Mouse (Mus musculus) MEL (cell line): ENCODE data around the gene Defb25. TPM values are rescaled to one million over a fixed set of nuclear protein-coding genes. Genes with fewer than 3 reads are reported as not detected.
A peak's percentile ranks its signal among the peaks of the same experiment; 100 is the strongest.

Source experiments
- DNase-seq: peaks from one replicate; pipeline ENCODE4 v3.0.0; 2011; ENCODE audit warnings: low read depth, low spot score
- H3K27ac ChIP-seq: 2 replicates; pipeline ENCODE4 v1.5.1; 2012; ENCODE audit warnings: low read depth, mild to moderate bottlenecking, control low read depth, low read length, moderate library complexity; ENCODE audit not compliant: control insufficient read depth
- H3K27me3 ChIP-seq, 2 experiments: fragments of 150-350 bp in 1 of 2; sonication (generic) in 1 of 2; 2 replicates each; pipeline ENCODE4 v1.6.1; 2012; ENCODE audit warnings: low read length in 2 of 2, mild to moderate bottlenecking in 2 of 2, improper control_type of control experiment in 1 of 2, moderate library complexity in 1 of 2; ENCODE audit not compliant: insufficient read depth in 2 of 2, control insufficient read depth in 1 of 2
- H3K36me3 ChIP-seq, 2 experiments: 2 replicates each; pipeline ENCODE4 v1.6.1; 2012 to 2014; ENCODE audit warnings: low read length in 2 of 2, improper control_type of control experiment in 1 of 2, inconsistent platforms in 1 of 2, mild to moderate bottlenecking in 1 of 2; ENCODE audit not compliant: insufficient read depth in 2 of 2, control insufficient read depth in 1 of 2
- H3K4me1 ChIP-seq, 2 experiments: fragments of 150-350 bp in 1 of 2; sonication (generic) in 1 of 2; 2 replicates each; pipeline ENCODE4 v1.6.1; 2012; ENCODE audit warnings: low read length in 2 of 2, improper control_type of control experiment in 1 of 2, mild to moderate bottlenecking in 1 of 2; ENCODE audit not compliant: insufficient read depth in 2 of 2, control insufficient read depth in 1 of 2
- H3K4me3 ChIP-seq, 2 experiments: fragments of 150-350 bp in 1 of 2; sonication (generic) in 1 of 2; 2 replicates each; pipeline ENCODE4 v1.5.1; 2012; ENCODE audit warnings: low read depth in 2 of 2, low read length in 2 of 2, mild to moderate bottlenecking in 2 of 2, moderate library complexity in 2 of 2, control low read depth in 1 of 2, improper control_type of control experiment in 1 of 2; ENCODE audit not compliant: control insufficient read depth in 1 of 2, insufficient read depth in 1 of 2
- H3K79me2 ChIP-seq: 2 replicates; pipeline ENCODE4 v1.6.1; 2012; ENCODE audit warnings: mild to moderate bottlenecking, low read length, moderate library complexity; ENCODE audit not compliant: control insufficient read depth, poor library complexity, insufficient read depth
- H3K9ac ChIP-seq: 2 replicates; pipeline ENCODE4 v1.6.1; 2012; ENCODE audit warnings: low read depth, mild to moderate bottlenecking, control low read depth, low read length, moderate library complexity; ENCODE audit not compliant: control insufficient read depth, poor library complexity, severe bottlenecking
- H3K9me3 ChIP-seq: fragments of 150-350 bp; sonication (generic); replicated peaks from 2 replicates; pipeline ENCODE4 v1.6.1; 2012; ENCODE audit warnings: mild to moderate bottlenecking, low read length, improper control_type of control experiment, moderate library complexity; ENCODE audit not compliant: insufficient read depth
- BHLHE40 ChIP-seq: IDR thresholded peaks from 2 replicates; pipeline ENCODE4 v1.6.1; 2012; ENCODE audit warnings: low read depth, mild to moderate bottlenecking, inconsistent platforms, low read length, improper control_type of control experiment, borderline replicate concordance
- CHD1 ChIP-seq: IDR thresholded peaks from 2 replicates; pipeline ENCODE4 v1.6.1; 2012; ENCODE audit warnings: low read depth, mild to moderate bottlenecking, inconsistent platforms, low read length, improper control_type of control experiment
- CHD2 ChIP-seq: IDR thresholded peaks from 2 replicates; pipeline ENCODE4 v1.6.1; 2011; ENCODE audit warnings: low read length, improper control_type of control experiment
- CTCF ChIP-seq, 3 experiments: IDR thresholded peaks in 2 of 3; conservative IDR thresholded peaks in 1 of 3; 2 replicates each; pipeline ENCODE4 v1.5.1; 2011 to 2012; ENCODE audit warnings: low read length in 3 of 3, low read depth in 2 of 3, mild to moderate bottlenecking in 2 of 3, improper control_type of control experiment in 1 of 3, inconsistent platforms in 1 of 3, mixed read lengths in 1 of 3, moderate library complexity in 1 of 3; ENCODE audit not compliant: control insufficient read depth in 1 of 3, insufficient read depth in 1 of 3, poor library complexity in 1 of 3, severe bottlenecking in 1 of 3
- E2F4 ChIP-seq: IDR thresholded peaks from 2 replicates; pipeline ENCODE4 v1.6.1; 2011; ENCODE audit warnings: low read depth, low read length, improper control_type of control experiment, borderline replicate concordance
- ELF1 ChIP-seq: IDR thresholded peaks from 2 replicates; pipeline ENCODE4 v1.6.1; 2014; ENCODE audit warnings: low read depth, mild to moderate bottlenecking, inconsistent platforms, low read length, improper control_type of control experiment, moderate library complexity
- EP300 ChIP-seq, 2 experiments: IDR thresholded peaks; 2 replicates each; pipeline ENCODE4 v1.6.1; 2011; ENCODE audit warnings: improper control_type of control experiment in 2 of 2, low read length in 2 of 2, low read depth in 1 of 2, mild to moderate bottlenecking in 1 of 2
- ETS1 ChIP-seq: IDR thresholded peaks from 2 replicates; pipeline ENCODE4 v1.6.1; 2012; ENCODE audit warnings: low read depth, mild to moderate bottlenecking, inconsistent platforms, low read length, improper control_type of control experiment, moderate library complexity
- GABPA ChIP-seq: IDR thresholded peaks from 2 replicates; pipeline ENCODE4 v1.6.1; 2012; ENCODE audit warnings: low read depth, mild to moderate bottlenecking, inconsistent platforms, low read length, improper control_type of control experiment, moderate library complexity
- GATA1 ChIP-seq: IDR thresholded peaks from 2 replicates; pipeline ENCODE4 v1.6.1; 2011; ENCODE audit warnings: low read depth, low read length, improper control_type of control experiment
- JUND ChIP-seq: IDR thresholded peaks from 2 replicates; pipeline ENCODE4 v1.6.1; 2011; ENCODE audit warnings: low read depth, mild to moderate bottlenecking, improper control_type of control experiment, low read length
- MAFK ChIP-seq: IDR thresholded peaks from 2 replicates; pipeline ENCODE4 v1.6.1; 2011; ENCODE audit warnings: low read depth, mild to moderate bottlenecking, low read length, improper control_type of control experiment, borderline replicate concordance
- MAX ChIP-seq: IDR thresholded peaks from 2 replicates; pipeline ENCODE4 v1.6.1; 2011; ENCODE audit warnings: low read length, improper control_type of control experiment
- MAZ ChIP-seq: IDR thresholded peaks from 2 replicates; pipeline ENCODE4 v1.6.1; 2012; ENCODE audit warnings: low read depth, mild to moderate bottlenecking, inconsistent platforms, low read length, improper control_type of control experiment
- MEF2A ChIP-seq: IDR thresholded peaks from 2 replicates; pipeline ENCODE4 v1.6.1; 2014; ENCODE audit warnings: low read depth, mild to moderate bottlenecking, inconsistent platforms, low read length, improper control_type of control experiment; ENCODE audit not compliant: poor library complexity, insufficient replicate concordance, severe bottlenecking; ENCODE audit errors: extremely low read depth
- MXI1 ChIP-seq: IDR thresholded peaks from 2 replicates; pipeline ENCODE4 v1.6.1; 2011; ENCODE audit warnings: mild to moderate bottlenecking, low read depth, low read length, improper control_type of control experiment
- MYB ChIP-seq: IDR thresholded peaks from 2 replicates; pipeline ENCODE4 v1.6.1; 2011; ENCODE audit warnings: mild to moderate bottlenecking, low read depth, low read length, improper control_type of control experiment
- MYC ChIP-seq: IDR thresholded peaks from 2 replicates; pipeline ENCODE4 v1.6.1; 2011; ENCODE audit warnings: low read depth, mild to moderate bottlenecking, low read length, improper control_type of control experiment, moderate library complexity
- NELFE ChIP-seq: IDR thresholded peaks from 2 replicates; pipeline ENCODE4 v1.6.1; 2011; ENCODE audit warnings: low read depth, low read length, improper control_type of control experiment
- NRF1 ChIP-seq: IDR thresholded peaks from 2 replicates; pipeline ENCODE4 v1.6.1; 2014; ENCODE audit warnings: low read depth, mild to moderate bottlenecking, inconsistent platforms, low read length, improper control_type of control experiment, moderate library complexity; ENCODE audit not compliant: poor library complexity, insufficient read depth, severe bottlenecking
- POLR2AphosphoS2 ChIP-seq: IDR thresholded peaks from 2 replicates; pipeline ENCODE4 v1.6.1; 2011; ENCODE audit warnings: low read length, improper control_type of control experiment
- POLR2AphosphoS5 ChIP-seq: IDR thresholded peaks from 2 replicates; pipeline ENCODE4 v1.6.1; 2012; ENCODE audit warnings: low read depth, borderline replicate concordance, mild to moderate bottlenecking, inconsistent platforms, low read length, moderate library complexity, mixed read lengths
- RAD21 ChIP-seq: IDR thresholded peaks from 2 replicates; pipeline ENCODE4 v1.6.1; 2011; ENCODE audit warnings: mild to moderate bottlenecking, low read depth, low read length, improper control_type of control experiment
- SIN3A ChIP-seq: IDR thresholded peaks from 2 replicates; pipeline ENCODE4 v1.6.1; 2012; ENCODE audit warnings: low read length, improper control_type of control experiment, inconsistent platforms
- SMC3 ChIP-seq: IDR thresholded peaks from 2 replicates; pipeline ENCODE4 v1.6.1; 2011; ENCODE audit warnings: low read depth, low read length, improper control_type of control experiment
- TAL1 ChIP-seq: IDR thresholded peaks from 2 replicates; pipeline ENCODE4 v1.6.1; 2012; ENCODE audit warnings: mild to moderate bottlenecking, inconsistent platforms, low read length, moderate library complexity, mixed read lengths
- TBP ChIP-seq: IDR thresholded peaks from 2 replicates; pipeline ENCODE4 v1.8.0; 2011; ENCODE audit warnings: low read depth, low read length, improper control_type of control experiment
- TCF12 ChIP-seq: IDR thresholded peaks from 2 replicates; pipeline ENCODE4 v1.6.1; 2014; ENCODE audit warnings: low read depth, mild to moderate bottlenecking, inconsistent platforms, low read length, improper control_type of control experiment, moderate library complexity
- UBTF ChIP-seq: IDR thresholded peaks from 2 replicates; pipeline ENCODE4 v1.6.1; 2012; ENCODE audit warnings: low read depth, mild to moderate bottlenecking, inconsistent platforms, low read length, improper control_type of control experiment, moderate library complexity, borderline replicate concordance; ENCODE audit not compliant: insufficient read depth
- USF1 ChIP-seq: IDR thresholded peaks from 2 replicates; pipeline ENCODE4 v1.6.1; 2014; ENCODE audit warnings: low read depth, mild to moderate bottlenecking, inconsistent platforms, low read length, improper control_type of control experiment, moderate library complexity
- USF2 ChIP-seq, 2 experiments: IDR thresholded peaks; 2 replicates each; pipeline ENCODE4 v1.6.1; 2011 to 2012; ENCODE audit warnings: improper control_type of control experiment in 2 of 2, low read length in 2 of 2, borderline replicate concordance in 1 of 2, inconsistent platforms in 1 of 2, low read depth in 1 of 2, mild to moderate bottlenecking in 1 of 2; ENCODE audit not compliant: insufficient read depth in 1 of 2
- ZC3H11A ChIP-seq: IDR thresholded peaks from 2 replicates; pipeline ENCODE4 v1.6.1; 2012; ENCODE audit warnings: low read depth, mild to moderate bottlenecking, inconsistent platforms, low read length, improper control_type of control experiment
- ZKSCAN1 ChIP-seq: IDR thresholded peaks from 2 replicates; pipeline ENCODE4 v1.6.1; 2012; ENCODE audit warnings: low read depth, mild to moderate bottlenecking, inconsistent platforms, low read length, improper control_type of control experiment, moderate library complexity
- ZMIZ1 ChIP-seq: IDR thresholded peaks from 2 replicates; pipeline ENCODE4 v1.6.1; 2012; ENCODE audit warnings: low read depth, mild to moderate bottlenecking, inconsistent platforms, low read length, improper control_type of control experiment, moderate library complexity
- ZNF384 ChIP-seq: IDR thresholded peaks from 2 replicates; pipeline ENCODE4 v1.6.1; 2012; ENCODE audit warnings: low read depth, mild to moderate bottlenecking, inconsistent platforms, low read length, improper control_type of control experiment
- polyA plus RNA-seq, 2 experiments: library from polyadenylated mRNA; stranded (reverse) in 1 of 2; unstranded in 1 of 2; fragments of >175 nt in 1 of 2; fragments of >200 nt in 1 of 2; gene quantifications; 2 replicates each; pipeline versions ENCODE4 v1.2.1 to v1.2.4; 2012; ENCODE audit warnings: low replicate concordance in 2 of 2, low read depth in 1 of 2; ENCODE audit not compliant: insufficient read length in 2 of 2, insufficient read depth in 1 of 2, missing spikeins in 1 of 2
- total RNA-seq: library from RNA; depleted of rRNA; stranded (reverse); fragments of 300-350 nt; gene quantifications from 2 replicates; pipeline ENCODE4 v1.2.3, GENCODE M21; 2012

Defb25 gene
- total and polyA plus RNA-seq, 3 experiments = not detected

GRCm38 (mm10) chr2:152669639-152670484 lies 47.0 kb upstream of the Defb25 start:
- Histone ChIP-seq H3K4me3 (peak overlapping the region; percentile 81 to 88), H3K9me3 (no peaks in the 10 kb centered on the region), H3K36me3 (peaks cover 0 to 9% of the 10 kb centered on the region in 2 experiments; a peak in 2 of 4 replicates), H3K27me3 (peaks cover 5 to 7% of the 10 kb centered on the region in 2 experiments; a peak in 3 of 4 replicates), H3K9ac (peak overlapping the region; percentile 84), H3K4me1 (peaks cover 5 to 18% of the 10 kb centered on the region in 2 experiments), H3K27ac (peak overlapping the region; percentile 40), H3K79me2 (peaks cover 35% of the 10 kb centered on the region)
- DNase-seq = peak; percentile 56
- TF ChIP-seq SMC3 (no peak), NELFE (no peak), MYC (0 out of 2 replicates have a peak, but pooled peaks have one; percentile 10), TAL1 (no peak; the same call in 1 of the 2 replicates), MEF2A (no peak), USF2 (IDR thresholded peaks at IDR 0.05; ENCODE audit: borderline replicate concordance in 1 of 2, insufficient read depth in 1 of 2, low read depth in 1 of 2, low read length in 2 of 2) (no peak), ETS1 (0 out of 2 replicates have a peak, but pooled peaks have one; percentile 19), SIN3A (peak; percentile 51; the same call in 1 of the 2 replicates), USF1 (no peak), ZNF384 (no peak), E2F4 (no peak), MAZ (no peak), ZMIZ1 (no peak), POLR2AphosphoS5 (0 out of 2 replicates have a peak, but pooled peaks have one; percentile 1), EP300 (IDR thresholded peaks at IDR 0.05; ENCODE audit: low read depth in 1 of 2, low read length in 2 of 2) (peak in 1 of 2 experiments; percentile 23; a peak in 1 of 4 replicates), MYB (no peak), TBP (no peak), MXI1 (peak; percentile 16), CHD1 (no peak), UBTF (no peak), MAFK (no peak), POLR2AphosphoS2 (no peak), JUND (no peak), CTCF (IDR thresholded peaks at IDR 0.05 in 2 of 3, conservative IDR thresholded peaks at IDR 0.05 in 1 of 3; ENCODE audit: control insufficient read depth in 1 of 3, insufficient read depth in 1 of 3, low read depth in 2 of 3, low read length in 3 of 3, poor library complexity in 1 of 3, severe bottlenecking in 1 of 3) (no peak), ELF1 (no peak), CHD2 (no peak), ZKSCAN1 (no peak), TCF12 (no peak), MAX (no peak), RAD21 (no peak), ZC3H11A (no peak), GATA1 (no peak), GABPA (no peak), NRF1 (no peak), BHLHE40 (no peak)
